Mouse (Mus musculus) heart, adult 2 months (tissue): Measurements from ENCODE around the gene Pam. TPM values are rescaled to one million over a fixed set of nuclear protein-coding genes. Genes with fewer than 3 reads are reported as not detected.
A peak's percentile ranks its signal among the peaks of the same experiment; 100 is the strongest.

Experiments used
- DNase-seq, 2 experiments: peaks; one replicate each; pipeline ENCODE4 v3.0.0; 2021
- H3K27ac ChIP-seq: fragments of 200-600 bp; 2 replicates; pipeline ENCODE4 v1.8.1; 2022
- H3K27me3 ChIP-seq: fragments of 200-500 bp; 2 replicates; pipeline ENCODE4 v1.6.1; 2012; ENCODE audit warnings: mild to moderate bottlenecking, low read length, inconsistent platforms, mixed read lengths; ENCODE audit not compliant: control insufficient read depth, insufficient read depth
- H3K36me3 ChIP-seq: fragments of 200-500 bp; 2 replicates; pipeline ENCODE4 v1.6.1; 2012; ENCODE audit warnings: low read length, inconsistent platforms; ENCODE audit not compliant: control insufficient read depth, insufficient read depth
- H3K4me1 ChIP-seq: fragments of 200-500 bp; 2 replicates; pipeline ENCODE4 v1.6.1; 2011; ENCODE audit warnings: low read length; ENCODE audit not compliant: control insufficient read depth, insufficient read depth
- H3K4me3 ChIP-seq: fragments of 200-600 bp; 2 replicates; pipeline ENCODE4 v1.8.1; 2022
- H3K79me2 ChIP-seq: fragments of 200-500 bp; replicated peaks from 2 replicates; pipeline ENCODE4 v1.6.1; 2012; ENCODE audit warnings: mild to moderate bottlenecking, inconsistent platforms, low read length, moderate library complexity, mixed read lengths; ENCODE audit not compliant: control insufficient read depth, insufficient read depth
- H3K9ac ChIP-seq: fragments of 200-500 bp; 2 replicates; pipeline ENCODE4 v1.6.1; 2012; ENCODE audit warnings: low read depth, mild to moderate bottlenecking, control low read depth, inconsistent platforms, low read length, mixed read lengths
- CTCF ChIP-seq: fragments of 200-600 bp; IDR thresholded peaks from 2 replicates; pipeline ENCODE4 v1.8.1; 2022; ENCODE audit warnings: antibody characterized with exemption, mild to moderate bottlenecking, moderate library complexity
- EP300 ChIP-seq: fragments of 200-500 bp; IDR thresholded peaks from 2 replicates; pipeline ENCODE4 v1.6.1; 2011; ENCODE audit warnings: low read depth, low read length, control low read depth; ENCODE audit not compliant: insufficient read depth
- POLR2A ChIP-seq: fragments of 200-500 bp; IDR thresholded peaks from 2 replicates; pipeline ENCODE4 v1.6.1; 2011; ENCODE audit warnings: mild to moderate bottlenecking, low read depth, low read length, control low read depth; ENCODE audit not compliant: insufficient read depth
- WGBS: fragments of 180-500 bp; shearing (Covaris S2); methylation state at CpG from one replicate; pipeline ENCODE4 v1.1.7; 2018; 5-methylcytosine and 5-hydroxymethylcytosine counted together
- intact Hi-C: fragments of 180-260 bp; cut with DNase I; formaldehyde crosslinking; loops from one replicate; pipeline ENCODE4 v1.15.1; 2025
- polyA plus RNA-seq: library from polyadenylated mRNA; depleted of rRNA; stranded (reverse); fragments of >200 nt; gene quantifications from 2 replicates; pipeline ENCODE4 v1.2.3, GENCODE M21; 2012
- total RNA-seq, 2 experiments: library from RNA; stranded (reverse); gene quantifications; 2 replicates each; pipeline ENCODE4 v1.2.3; 2021

The Pam gene
- total and polyA plus RNA-seq, 3 experiments = 313 to 641 (median 593) TPM

- TF ChIP-seq EP300 (peak; percentile 84), CTCF (no peak), POLR2A (0 out of 2 replicates have a peak, but pooled peaks have one; percentile 40)
Measured at GRCm38 (mm10) chr1:97761477-97761876, 334.0 kb downstream of the Pam start.

GRCm38 (mm10) chr1:97760598-97760997 lies 334.8 kb downstream of the Pam start:
- 58% methylated on average over 7 of the region's 7 CpGs for whole genome bisulfite sequencing
- Histone ChIP-seq H3K4me1 (no peaks in the 10 kb centered on the region), H3K27me3 (no peaks in the 10 kb centered on the region), H3K9ac (peak overlapping the region; percentile 65), H3K27ac (peak overlapping the region; percentile 79), H3K36me3 (peaks cover 11% of the 10 kb centered on the region), H3K4me3 (peak overlapping the region; percentile 40), H3K79me2 (no peaks in the 10 kb centered on the region; the same call in 1 of the 2 replicates)
- intact Hi-C loops = no loop called here
- TF ChIP-seq EP300 = no peak
- TF ChIP-seq POLR2A = peak; percentile 71
- TF ChIP-seq CTCF = no peak
- peak in 1 of 2 experiments; percentile 34 for DNase-seq

More at GRCm38 (mm10) chr1:97761477-97761876, 334.0 kb downstream of the Pam start:
- no peaks in the 10 kb centered on the region for H3K4me1 ChIP-seq
- peak overlapping the region; percentile 79 for H3K27ac ChIP-seq
- intact Hi-C loops = no loop called here
- H3K36me3 ChIP-seq = peaks cover 9% of the 10 kb centered on the region
- peak overlapping the region; percentile 40 for H3K4me3 ChIP-seq
- 36% methylated on average over 6 of the region's 6 CpGs for WGBS
- H3K79me2 ChIP-seq = no peaks in the 10 kb centered on the region; the same call in 1 of the 2 replicates
- H3K9ac ChIP-seq = peak overlapping the region; percentile 62
- H3K27me3 ChIP-seq = no peaks in the 10 kb centered on the region
- peak in 1 of 2 experiments; percentile 37 for DNase-seq

GRCm38 (mm10) chr1:97759841-97760240 lies 335.6 kb downstream of the Pam start:
- H3K4me1 ChIP-seq = no peaks in the 10 kb centered on the region
- DNase-seq = no peak
- H3K36me3 ChIP-seq = peaks cover 18% of the 10 kb centered on the region
- H3K9ac ChIP-seq = no peak overlapping the region
- TF ChIP-seq EP300 (no peak), CTCF (no peak), POLR2A (no peak)
- H3K27me3 ChIP-seq = no peaks in the 10 kb centered on the region
- intact Hi-C loops = loop anchor here (5.0 kb wide), 1 partner anchor 32 kb away; no protein-coding TSS in a partner anchor
- H3K4me3 ChIP-seq = peak overlapping the region; percentile 40; the same call in 1 of the 2 replicates
- no peaks in the 10 kb centered on the region; the same call in 1 of the 2 replicates for H3K79me2 ChIP-seq
- peak overlapping the region; percentile 79 for H3K27ac ChIP-seq

- H3K27ac ChIP-seq = no peak overlapping the region
- no peaks in the 10 kb centered on the region for H3K4me1 ChIP-seq
- DNase-seq = no peak
- intact Hi-C loops = no loop called here
- no peak overlapping the region for H3K4me3 ChIP-seq
- no peak overlapping the region for H3K9ac ChIP-seq
- peaks cover 23% of the 10 kb centered on the region for H3K36me3 ChIP-seq
- H3K27me3 ChIP-seq = no peaks in the 10 kb centered on the region
- TF ChIP-seq CTCF (no peak), EP300 (no peak), POLR2A (no peak)
- no peaks in the 10 kb centered on the region for H3K79me2 ChIP-seq
- WGBS = 64% methylated on average over 4 of the region's 4 CpGs
Measured at GRCm38 (mm10) chr1:97754392-97754791, 341.1 kb downstream of the Pam start.

GRCm38 (mm10) chr1:97753216-97753615 lies 342.2 kb downstream of the Pam start:
- intact Hi-C loops = no loop called here
- no peak for DNase-seq
- peaks cover 22% of the 10 kb centered on the region for H3K36me3 ChIP-seq
- no peak overlapping the region for H3K4me3 ChIP-seq
- H3K27ac ChIP-seq = no peak overlapping the region
- no peaks in the 10 kb centered on the region for H3K27me3 ChIP-seq
- TF ChIP-seq POLR2A (no peak), CTCF (no peak), EP300 (no peak)
- no peak overlapping the region for H3K9ac ChIP-seq
- no peaks in the 10 kb centered on the region for H3K4me1 ChIP-seq
- no peaks in the 10 kb centered on the region for H3K79me2 ChIP-seq

GRCm38 (mm10) chr1:97748163-97748562 lies 347.3 kb downstream of the Pam start:
- intact Hi-C loops = no loop called here
- Histone ChIP-seq H3K4me3 (no peak overlapping the region), H3K27me3 (no peaks in the 10 kb centered on the region), H3K36me3 (peaks cover 20% of the 10 kb centered on the region), H3K79me2 (no peaks in the 10 kb centered on the region), H3K9ac (no peak overlapping the region), H3K4me1 (no peaks in the 10 kb centered on the region), H3K27ac (no peak overlapping the region)
- 90% methylated on average over 3 of the region's 3 CpGs for WGBS
- TF ChIP-seq POLR2A = no peak
- TF ChIP-seq EP300 = no peak
- TF ChIP-seq CTCF = no peak
- no peak for DNase-seq
